Mouse (Mus musculus) limb, embryonic 13.5 days (tissue): ENCODE measurements at regions not wholly inside any gene's neighbourhood (a gene's known extent, or its start where the extent isn't known, plus 50 kb on each side); places are given as distances from the start of the nearest gene placed in this dataset.
A peak's percentile ranks its signal among the peaks of the same experiment; 100 is the strongest.

Experiments
- ATAC-seq: fragments of 200-750 bp; cut with Nextera tagmentation; 2 replicates; pipeline ENCODE4 v1.8.0; 2017; ENCODE audit warnings: low read depth, moderate number of reproducible peaks, moderate TSS enrichment; ENCODE audit not compliant: low FRiP score
- H3K27ac ChIP-seq: fragments of 300-500 bp; sonication (generic); 2 replicates; pipeline ENCODE4 v1.5.1; 2015; ENCODE audit warnings: inconsistent platforms, mild to moderate bottlenecking, moderate library complexity
- H3K27me3 ChIP-seq: fragments of 300-500 bp; sonication (generic); 2 replicates; pipeline ENCODE4 v1.6.1; 2015; ENCODE audit warnings: mild to moderate bottlenecking, inconsistent platforms
- H3K36me3 ChIP-seq: fragments of 300-500 bp; sonication (generic); 2 replicates; pipeline ENCODE4 v1.6.1; 2015; ENCODE audit warnings: inconsistent platforms, mild to moderate bottlenecking, moderate library complexity
- H3K4me1 ChIP-seq: fragments of 300-500 bp; sonication (generic); 2 replicates; pipeline ENCODE4 v1.6.1; 2015; ENCODE audit warnings: inconsistent platforms
- H3K4me2 ChIP-seq: fragments of 300-500 bp; sonication (generic); replicated peaks from 2 replicates; pipeline ENCODE4 v1.6.1; 2015; ENCODE audit warnings: inconsistent platforms, mild to moderate bottlenecking, moderate library complexity
- H3K4me3 ChIP-seq: fragments of 300-500 bp; sonication (generic); 2 replicates; pipeline ENCODE4 v1.5.1; 2015; ENCODE audit warnings: moderate library complexity, mild to moderate bottlenecking, inconsistent platforms
- H3K9ac ChIP-seq: fragments of 300-500 bp; sonication (generic); 2 replicates; pipeline ENCODE4 v1.6.1; 2015; ENCODE audit warnings: mild to moderate bottlenecking, inconsistent platforms
- H3K9me3 ChIP-seq: fragments of 300-500 bp; sonication (generic); 2 replicates; pipeline ENCODE4 v1.6.1; 2016; ENCODE audit warnings: inconsistent platforms
- WGBS: fragments of 180-500 bp; shearing (Covaris S2); methylation state at CpG from one replicate; pipeline ENCODE4 v1.1.7; 2015; 5-methylcytosine and 5-hydroxymethylcytosine counted together

DNA sequence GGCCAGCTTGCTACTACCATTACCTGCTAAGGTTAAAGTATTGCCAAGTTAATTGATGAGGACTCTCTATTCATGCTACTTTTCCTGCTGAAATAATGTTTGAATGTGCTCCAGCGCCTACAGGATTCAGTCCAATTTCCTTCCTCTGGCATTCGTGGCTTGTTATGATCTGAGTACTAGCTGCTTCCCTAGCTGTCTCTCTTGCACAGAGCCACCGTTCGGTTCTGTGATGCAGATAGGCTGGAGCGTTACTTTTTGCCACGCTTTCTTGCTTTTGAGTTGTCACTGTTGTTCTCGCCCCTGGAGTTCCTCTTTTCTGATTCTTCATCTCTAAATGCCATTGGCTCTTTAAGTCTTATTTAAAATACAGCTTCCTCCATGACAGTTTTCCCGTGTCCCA lies 279.3 kb downstream of the Olfm4 start:
- no peak for ATAC-seq
- Histone ChIP-seq H3K27ac (no peak overlapping the region), H3K4me3 (no peak overlapping the region), H3K9me3 (no peaks in the 10 kb centered on the region), H3K4me2 (no peak overlapping the region), H3K9ac (no peak overlapping the region), H3K36me3 (no peaks in the 10 kb centered on the region), H3K27me3 (no peaks in the 10 kb centered on the region), H3K4me1 (peaks cover 7% of the 10 kb centered on the region)
- 80% methylated on average over 8 of the region's 8 CpGs for WGBS

DNA sequence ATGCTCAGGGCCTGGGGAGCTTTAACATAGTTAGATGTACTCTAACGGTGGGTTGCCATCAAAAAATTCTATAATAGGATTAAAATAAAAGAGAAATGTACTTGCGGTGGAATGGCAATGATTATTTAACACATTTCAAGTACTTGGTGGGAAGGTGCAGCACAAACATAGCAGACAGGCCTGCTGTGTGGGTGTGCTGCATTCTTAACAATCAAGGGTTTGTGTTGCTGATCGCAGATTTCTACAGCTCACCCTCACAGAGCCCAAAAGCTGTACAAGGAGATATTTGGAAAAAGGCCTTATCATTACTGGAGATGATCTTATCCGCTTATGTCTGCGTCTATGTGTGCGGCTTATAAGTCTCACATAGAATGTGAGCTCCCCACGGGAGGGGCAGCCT lies 281.2 kb downstream of the Olfm4 start:
- ATAC-seq = no peak
- H3K27me3 ChIP-seq = no peaks in the 10 kb centered on the region
- no peaks in the 10 kb centered on the region for H3K36me3 ChIP-seq
- 75% methylated on average over 7 of the region's 7 CpGs for WGBS
- peaks cover 12% of the 10 kb centered on the region for H3K4me1 ChIP-seq
- no peak overlapping the region for H3K27ac ChIP-seq
- no peak overlapping the region for H3K4me2 ChIP-seq
- no peaks in the 10 kb centered on the region for H3K9me3 ChIP-seq
- H3K4me3 ChIP-seq = no peak overlapping the region
- H3K9ac ChIP-seq = no peak overlapping the region

DNA sequence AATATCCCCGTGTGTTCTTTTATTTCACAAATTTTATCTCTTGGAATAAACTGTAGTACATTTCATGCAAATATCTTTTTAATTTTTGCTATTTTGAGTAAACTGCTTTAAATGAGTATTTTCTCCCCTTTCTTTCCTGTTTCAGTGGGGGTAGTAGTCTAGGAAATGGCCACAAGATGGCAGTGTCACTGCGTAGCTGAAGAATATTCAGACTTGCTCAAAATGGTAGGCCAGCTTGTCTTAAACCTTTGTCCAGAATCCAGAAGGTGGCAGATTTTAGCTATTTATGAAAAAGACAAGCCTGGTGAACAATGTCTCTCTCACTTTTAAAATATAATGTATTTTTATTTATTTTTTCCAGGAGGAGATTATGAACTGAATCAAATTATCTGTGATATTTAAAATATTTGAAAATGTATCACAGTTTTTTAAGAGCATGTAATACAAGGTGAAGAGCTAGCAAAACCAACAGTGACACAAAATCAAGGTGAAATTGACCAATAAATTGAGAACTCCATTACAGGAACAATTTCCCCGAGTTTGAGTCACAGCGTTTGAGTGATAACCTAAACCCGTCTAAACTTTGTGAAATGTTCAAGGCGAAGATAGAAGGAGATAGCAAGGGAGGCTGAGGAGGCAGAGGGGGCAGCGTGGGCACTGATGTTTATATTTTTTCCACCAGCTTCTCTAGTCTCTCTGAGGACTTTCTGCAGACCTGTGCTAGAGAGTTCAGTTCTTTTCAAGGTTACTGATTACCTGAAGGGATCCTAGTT lies 285.5 kb downstream of the Olfm4 start:
- Histone ChIP-seq H3K27me3 (no peaks in the 10 kb centered on the region), H3K9ac (no peak overlapping the region), H3K4me1 (peaks cover 16% of the 10 kb centered on the region), H3K36me3 (no peaks in the 10 kb centered on the region), H3K4me2 (no peak overlapping the region), H3K9me3 (no peaks in the 10 kb centered on the region), H3K27ac (no peak overlapping the region), H3K4me3 (no peak overlapping the region)
- 49% methylated on average over 7 of the region's 7 CpGs for WGBS
- ATAC-seq = peak; percentile 73; the same call in 1 of the 2 replicates

DNA sequence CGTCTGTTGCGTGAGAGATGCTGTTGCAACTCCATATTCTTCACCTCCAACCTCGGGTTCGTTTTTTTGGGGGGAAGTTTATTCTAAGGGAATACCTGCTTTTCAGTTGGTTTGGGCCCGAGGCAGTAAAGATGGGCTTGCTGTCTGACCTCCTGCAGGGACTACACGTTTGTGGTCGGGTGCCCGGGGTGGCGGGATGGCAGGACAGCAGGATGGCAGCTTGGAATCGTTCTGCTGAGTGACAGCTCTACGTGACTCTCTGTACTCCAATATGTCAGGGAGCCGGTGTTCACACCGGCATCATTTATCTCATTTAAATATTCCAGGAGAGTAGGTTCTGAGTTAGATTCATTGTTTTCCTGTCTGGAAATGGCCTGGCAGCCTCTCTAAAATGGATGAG lies 286.2 kb downstream of the Olfm4 start:
- Histone ChIP-seq H3K4me1 (peaks cover 16% of the 10 kb centered on the region), H3K4me2 (no peak overlapping the region), H3K9ac (no peak overlapping the region), H3K27me3 (no peaks in the 10 kb centered on the region), H3K9me3 (no peaks in the 10 kb centered on the region), H3K27ac (no peak overlapping the region), H3K36me3 (no peaks in the 10 kb centered on the region), H3K4me3 (no peak overlapping the region)
- WGBS = 80% methylated on average over 13 of the region's 13 CpGs
- ATAC-seq = no peak

DNA sequence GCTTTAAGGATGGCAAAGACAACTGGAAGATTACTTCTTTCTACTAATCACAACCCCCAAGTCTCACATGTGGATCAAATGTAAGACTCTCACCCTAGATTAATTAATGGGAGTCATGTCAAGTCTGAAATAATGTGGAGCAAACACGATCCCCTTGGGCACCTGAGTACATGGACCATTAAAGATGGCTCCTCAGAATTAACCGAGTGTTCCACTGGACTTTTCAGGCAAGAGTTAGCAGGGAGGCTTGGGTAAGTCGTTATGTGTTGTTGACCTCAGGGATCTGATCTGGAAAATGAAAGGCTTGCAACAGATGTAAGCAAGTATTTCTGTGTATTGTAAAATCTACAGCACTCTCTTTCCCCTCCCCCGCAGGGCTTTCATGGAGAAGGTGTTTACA lies 296.3 kb downstream of the Olfm4 start:
- no peaks in the 10 kb centered on the region for H3K36me3 ChIP-seq
- no peak overlapping the region for H3K4me3 ChIP-seq
- H3K4me2 ChIP-seq = no peak overlapping the region
- H3K27ac ChIP-seq = no peak overlapping the region
- H3K4me1 ChIP-seq = peaks cover 8% of the 10 kb centered on the region; the same call in 1 of the 2 replicates
- no peaks in the 10 kb centered on the region for H3K9me3 ChIP-seq
- H3K9ac ChIP-seq = no peak overlapping the region
- WGBS = 63% methylated on average over 4 of the region's 4 CpGs
- no peak for ATAC-seq
- no peaks in the 10 kb centered on the region for H3K27me3 ChIP-seq

DNA sequence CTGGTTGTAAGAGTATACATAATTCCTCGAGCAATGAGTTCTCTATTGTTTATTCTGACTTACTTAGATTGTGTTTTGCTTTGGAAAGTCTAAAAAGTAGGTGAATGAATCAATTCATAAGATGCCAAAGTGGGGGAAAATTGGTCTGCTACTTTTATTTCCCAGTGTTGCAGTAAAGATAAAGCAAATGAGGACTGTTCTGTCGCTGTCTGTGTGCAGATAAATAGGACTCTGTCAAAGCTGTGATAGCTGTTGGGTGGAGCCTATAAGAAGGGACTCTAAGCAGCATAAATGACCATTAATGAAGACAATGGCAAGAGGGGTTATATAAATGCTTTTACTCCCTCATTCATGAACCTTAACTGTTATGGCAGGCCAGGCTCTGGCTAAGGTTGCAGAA lies 299.8 kb downstream of the Olfm4 start:
- no peak for ATAC-seq
- Histone ChIP-seq H3K36me3 (no peaks in the 10 kb centered on the region), H3K4me3 (no peak overlapping the region), H3K4me1 (peaks cover 15% of the 10 kb centered on the region; the same call in 1 of the 2 replicates), H3K27ac (no peak overlapping the region), H3K4me2 (no peak overlapping the region), H3K9ac (no peak overlapping the region), H3K27me3 (no peaks in the 10 kb centered on the region), H3K9me3 (no peaks in the 10 kb centered on the region)
- 74% methylated on average over 2 of the region's 2 CpGs for WGBS

DNA sequence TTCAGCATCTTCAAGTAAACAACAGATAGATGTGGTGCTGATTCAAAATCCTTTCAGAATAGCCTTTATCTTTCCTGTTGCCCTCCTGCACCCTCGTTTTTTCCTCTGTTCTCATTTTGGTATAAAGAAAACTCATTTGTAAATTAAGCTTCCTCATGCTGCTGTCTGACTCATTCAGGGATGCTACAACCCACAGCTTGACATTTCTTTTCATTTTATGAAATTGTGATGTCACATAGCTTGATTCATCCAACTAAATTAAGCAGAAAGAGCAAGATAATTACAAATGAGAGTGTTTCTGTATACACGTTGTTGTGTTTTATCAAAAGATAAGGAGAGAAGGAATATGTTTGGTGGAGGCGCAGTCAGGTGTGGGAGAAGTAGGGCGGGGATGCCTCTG lies 307.5 kb downstream of the Olfm4 start:
- Histone ChIP-seq H3K4me1 (no peaks in the 10 kb centered on the region), H3K9ac (no peak overlapping the region), H3K36me3 (no peaks in the 10 kb centered on the region), H3K9me3 (no peaks in the 10 kb centered on the region), H3K4me3 (no peak overlapping the region), H3K27ac (no peak overlapping the region), H3K4me2 (no peak overlapping the region), H3K27me3 (no peaks in the 10 kb centered on the region)
- ATAC-seq = no peak
- WGBS = 83% methylated on average over 4 of the region's 4 CpGs

DNA sequence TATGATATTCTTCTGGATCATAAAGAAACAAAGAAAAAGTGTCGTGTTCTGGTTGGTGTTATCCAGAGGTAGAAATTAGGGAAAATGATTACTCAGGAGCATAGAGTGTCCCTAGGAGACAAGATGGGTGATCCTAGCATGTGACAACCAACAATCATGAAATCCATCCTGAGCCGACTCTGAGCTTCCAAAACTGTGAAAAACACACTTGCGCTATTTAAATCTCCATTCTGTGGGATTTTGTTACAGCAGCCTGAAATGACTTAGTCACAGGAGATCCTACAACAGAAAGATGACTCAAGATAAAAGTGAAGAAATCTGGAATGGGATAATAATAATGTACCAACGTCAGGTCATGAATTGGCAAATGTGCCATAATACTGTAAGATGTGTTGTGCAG lies 309.5 kb downstream of the Olfm4 start:
- Histone ChIP-seq H3K9ac (no peak overlapping the region), H3K4me2 (no peak overlapping the region), H3K4me1 (no peaks in the 10 kb centered on the region), H3K27ac (no peak overlapping the region), H3K9me3 (no peaks in the 10 kb centered on the region), H3K36me3 (no peaks in the 10 kb centered on the region), H3K27me3 (no peaks in the 10 kb centered on the region), H3K4me3 (no peak overlapping the region)
- 86% methylated on average over 4 of the region's 4 CpGs for WGBS
- no peak for ATAC-seq

DNA sequence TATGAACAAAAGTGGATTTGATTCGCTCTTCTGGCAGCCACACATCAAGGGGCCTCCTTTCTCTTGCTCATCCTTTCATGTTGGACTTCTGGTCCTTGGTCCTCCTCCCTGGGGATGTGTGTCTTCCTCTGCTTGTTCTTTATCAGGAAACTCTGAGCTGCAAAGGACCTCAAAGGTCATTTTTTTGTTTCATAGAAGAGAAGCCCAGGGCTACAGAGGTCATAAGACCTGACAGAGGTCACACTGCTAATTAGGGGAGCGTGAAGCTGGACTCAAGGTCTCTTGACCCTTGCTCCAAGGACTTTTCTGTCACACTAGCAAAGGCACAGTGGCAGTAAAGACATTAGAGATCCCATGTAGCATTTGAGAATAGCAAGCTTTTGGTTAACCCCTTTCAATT lies 345.8 kb downstream of the Olfm4 start:
- Histone ChIP-seq H3K4me1 (no peaks in the 10 kb centered on the region), H3K4me2 (no peak overlapping the region), H3K9ac (no peak overlapping the region), H3K4me3 (no peak overlapping the region), H3K9me3 (no peaks in the 10 kb centered on the region), H3K27me3 (no peaks in the 10 kb centered on the region), H3K36me3 (no peaks in the 10 kb centered on the region), H3K27ac (no peak overlapping the region)
- WGBS = 52% methylated on average over 2 of the region's 2 CpGs
- no peak for ATAC-seq

DNA sequence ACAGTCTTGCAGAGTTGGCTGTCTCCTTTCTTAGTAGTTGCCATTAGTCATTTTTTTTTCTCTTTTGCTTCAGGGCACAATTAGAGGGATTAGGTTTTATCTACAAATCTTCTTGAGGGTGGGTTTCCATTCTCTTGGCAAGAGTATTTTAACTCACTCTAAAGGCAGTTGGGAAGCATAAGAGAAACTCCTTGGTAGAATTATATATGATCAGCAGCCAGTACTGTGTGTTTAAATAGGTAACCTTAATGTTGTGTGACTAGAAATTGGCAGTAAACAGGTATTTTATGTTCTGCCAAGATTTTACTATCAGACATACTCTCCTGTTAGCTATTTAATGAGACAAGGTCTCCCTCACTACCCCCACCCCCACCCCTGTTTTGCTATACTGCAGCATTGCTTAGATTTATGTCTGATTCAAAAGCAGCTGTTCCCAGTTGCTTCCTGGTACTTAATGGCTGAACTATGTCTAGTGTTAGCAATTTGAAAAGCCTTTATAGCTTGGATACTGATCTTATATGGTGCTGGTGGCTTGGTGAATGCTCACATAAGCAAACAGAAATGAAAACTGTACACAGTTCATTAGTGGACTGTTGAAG lies 378.2 kb downstream of the Olfm4 start:
- H3K4me3 ChIP-seq = no peak overlapping the region
- no peaks in the 10 kb centered on the region for H3K36me3 ChIP-seq
- no peak overlapping the region for H3K9ac ChIP-seq
- no peaks in the 10 kb centered on the region for H3K27me3 ChIP-seq
- 0 out of 2 replicates have a peak, but pooled peaks cover 4% of the 10 kb centered on the region for H3K4me1 ChIP-seq
- ATAC-seq = peak; percentile 69; the same call in 1 of the 2 replicates
- no peaks in the 10 kb centered on the region for H3K9me3 ChIP-seq
- H3K4me2 ChIP-seq = no peak overlapping the region
- H3K27ac ChIP-seq = no peak overlapping the region

DNA sequence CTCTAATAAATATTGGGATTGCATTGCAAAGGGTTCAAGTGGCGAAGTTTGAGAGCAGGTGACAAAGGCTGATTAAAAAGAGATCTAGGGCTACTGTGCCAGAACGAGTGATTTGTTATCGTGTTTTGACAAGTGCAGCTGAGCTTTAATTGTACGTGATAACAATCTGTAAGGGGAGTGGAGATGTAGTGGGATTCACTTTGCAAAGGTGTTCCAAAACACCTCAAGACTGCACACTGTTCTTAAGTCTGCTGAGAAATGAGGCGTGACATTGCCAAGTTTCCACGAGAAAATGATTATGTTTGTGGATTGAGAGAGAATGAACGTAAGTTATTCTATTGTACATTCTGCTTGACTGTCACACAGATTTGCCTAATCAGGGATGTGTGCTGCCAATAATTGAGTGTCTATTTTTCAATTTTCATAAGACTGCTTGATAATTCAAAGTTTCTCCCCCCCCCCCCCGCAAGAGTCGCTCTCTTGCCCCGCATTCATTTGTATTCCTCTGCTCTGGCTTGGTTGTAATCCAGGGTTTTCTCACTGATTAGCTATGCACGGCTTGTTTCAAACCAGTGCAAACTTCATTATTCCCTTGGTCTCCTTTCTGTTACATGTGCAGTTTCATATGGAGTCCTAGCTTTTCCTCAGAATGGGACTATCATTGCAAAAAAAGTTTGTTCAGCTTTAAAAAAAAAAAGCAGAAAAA lies 385.7 kb downstream of the Olfm4 start:
- 60% methylated on average over 11 of the region's 11 CpGs for WGBS
- Histone ChIP-seq H3K27ac (no peak overlapping the region), H3K4me2 (no peak overlapping the region), H3K27me3 (no peaks in the 10 kb centered on the region), H3K9ac (no peak overlapping the region), H3K36me3 (no peaks in the 10 kb centered on the region), H3K4me1 (no peaks in the 10 kb centered on the region), H3K9me3 (no peaks in the 10 kb centered on the region), H3K4me3 (no peak overlapping the region)
- no peak for ATAC-seq

DNA sequence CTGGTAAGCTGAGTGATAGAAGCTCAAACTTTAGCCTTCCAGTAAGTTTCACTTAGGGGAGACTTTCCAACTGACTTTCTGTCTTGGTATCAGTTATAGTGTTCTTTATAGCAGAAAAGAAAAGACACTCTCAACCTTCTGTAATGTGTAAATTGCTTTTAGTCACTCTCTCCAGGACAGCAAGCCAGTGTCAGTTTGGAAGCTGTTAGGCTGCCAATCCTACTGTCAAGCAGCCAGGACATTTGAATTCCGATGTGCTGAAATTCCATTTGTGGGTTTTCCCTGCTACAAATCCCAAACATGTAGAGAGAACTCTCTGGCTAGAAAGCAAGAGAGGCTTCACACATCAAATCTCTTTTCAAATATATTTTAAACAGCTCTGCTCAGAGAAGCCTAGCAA lies 390.4 kb downstream of the Olfm4 start:
- no peak for ATAC-seq
- H3K4me3 ChIP-seq = no peak overlapping the region
- H3K27ac ChIP-seq = no peak overlapping the region
- H3K27me3 ChIP-seq = no peaks in the 10 kb centered on the region
- H3K4me2 ChIP-seq = no peak overlapping the region
- no peaks in the 10 kb centered on the region for H3K36me3 ChIP-seq
- no peak overlapping the region for H3K9ac ChIP-seq
- 89% methylated on average over 1 of the region's 1 CpGs for WGBS
- no peaks in the 10 kb centered on the region for H3K4me1 ChIP-seq
- no peaks in the 10 kb centered on the region for H3K9me3 ChIP-seq
